27 mouse cellular contexts compared by ENCODE assay signal in the genomic region with DNA sequence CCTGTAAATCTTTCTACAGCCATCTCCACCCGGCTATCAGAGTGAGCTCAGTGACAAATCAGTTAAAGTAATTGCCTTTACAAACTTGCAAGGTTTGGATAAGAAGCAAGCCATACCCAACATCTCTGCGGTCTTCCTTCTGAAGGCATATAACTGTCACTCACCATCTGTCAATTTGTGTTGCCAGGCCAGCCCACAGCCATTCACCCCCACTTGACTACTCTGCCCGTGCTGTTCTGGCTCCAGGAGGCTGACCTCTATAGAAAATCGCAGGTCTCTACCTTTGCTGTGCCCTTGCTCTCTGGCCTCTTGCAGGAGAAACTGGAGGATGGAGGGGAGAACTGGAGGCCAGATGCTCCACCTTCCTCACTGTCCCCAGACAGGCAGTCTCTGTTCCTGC.
DNase-seq lines count a peak whose midpoint lies in the region; ATAC-seq lines count a peak whose summit lies in the region.
"Had no signal": no experiment of that assay in that cellular context is flagged by ENCODE, and none has a peak within 500 bp of the region (broad histone marks: within the 10 kb centered on the region; RNA-seq: fewer than 3 reads in every experiment).

No protein-coding gene starts in this region.

- no peak for ATAC-seq in forebrain, embryonic 14.5 days
- no peak for ATAC-seq in neural tube, embryonic 13.5 days (ENCODE audit: low read depth)
- ATAC-seq in megakaryocyte, adult 5-6 weeks (ENCODE audit: poor library complexity, severe bottlenecking) = 0 out of 2 replicates have a peak, but pooled peaks have one; percentile 16
- ATAC-seq in midbrain, embryonic 11.5 days (ENCODE audit: low FRiP score) = no peak
- ATAC-seq: forebrain, postnatal 0 days had no signal

- no peak overlapping the region for H3K4me2 ChIP-seq in forebrain, embryonic 14.5 days (ENCODE audit: low read length)
- H3K4me2 ChIP-seq in neural tube, embryonic 13.5 days = no peak overlapping the region
- H3K4me2 ChIP-seq in midbrain, embryonic 11.5 days = no peak overlapping the region
- H3K4me2 ChIP-seq: heart, embryonic 13.5 days; hindbrain, embryonic 12.5 days; liver, embryonic 13.5 days; lung, embryonic 15.5 days; midbrain, embryonic 12.5 days; stomach, embryonic 15.5 days had no signal

- WGBS in forebrain, embryonic 10.5 days = 93% methylated on average over 4 of the region's 4 CpGs
- WGBS in forebrain, embryonic 14.5 days = 88% methylated on average over 4 of the region's 4 CpGs
- 69% methylated on average over 4 of the region's 4 CpGs for WGBS in neural tube, embryonic 13.5 days
- WGBS in midbrain, embryonic 11.5 days = 90% methylated on average over 4 of the region's 4 CpGs

- peaks cover 6% of the 10 kb centered on the region; the same call in 1 of the 2 replicates for H3K4me1 ChIP-seq in forebrain, embryonic 10.5 days
- H3K4me1 ChIP-seq in forebrain, embryonic 14.5 days (ENCODE audit: control insufficient read depth, insufficient read depth, low read length) = peaks cover 10% of the 10 kb centered on the region; the same call in 1 of the 2 replicates
- H3K4me1 ChIP-seq in neural tube, embryonic 13.5 days (replicated peaks) = peaks cover 26% of the 10 kb centered on the region
- peaks cover 5% of the 10 kb centered on the region; the same call in 1 of the 2 replicates for H3K4me1 ChIP-seq in midbrain, embryonic 11.5 days (ENCODE audit: control insufficient read depth, insufficient read depth, low read length)
- H3K4me1 ChIP-seq: embryonic facial prominence, embryonic 10.5 days; lung, embryonic 15.5 days; stomach, embryonic 15.5 days had no signal

- H3K9ac ChIP-seq in forebrain, embryonic 14.5 days (ENCODE audit: low read length) = no peak overlapping the region
- H3K9ac ChIP-seq in neural tube, embryonic 13.5 days = no peak overlapping the region
- no peak overlapping the region for H3K9ac ChIP-seq in midbrain, embryonic 11.5 days (ENCODE audit: low read length)
- H3K9ac ChIP-seq: forebrain, postnatal 0 days; heart, embryonic 13.5 days; hindbrain, embryonic 12.5 days; liver, embryonic 13.5 days; lung, embryonic 15.5 days; midbrain, embryonic 12.5 days; stomach, embryonic 15.5 days had no signal

- H3K27me3 ChIP-seq in forebrain, embryonic 10.5 days (ENCODE audit: poor library complexity, severe bottlenecking) = no peaks in the 10 kb centered on the region
- H3K27me3 ChIP-seq in forebrain, embryonic 14.5 days (replicated peaks; ENCODE audit: control insufficient read depth, insufficient read depth, low read length) = no peaks in the 10 kb centered on the region
- no peaks in the 10 kb centered on the region for H3K27me3 ChIP-seq in neural tube, embryonic 13.5 days
- H3K27me3 ChIP-seq in midbrain, embryonic 11.5 days (ENCODE audit: control insufficient read depth, insufficient read depth, low read length) = no peaks in the 10 kb centered on the region
- H3K27me3 ChIP-seq: heart, embryonic 13.5 days; hindbrain, embryonic 12.5 days; liver, embryonic 13.5 days; lung, embryonic 15.5 days; midbrain, embryonic 12.5 days; stomach, embryonic 15.5 days had no signal

- peaks cover 8% of the 10 kb centered on the region for H3K9me3 ChIP-seq in forebrain, embryonic 10.5 days
- 0 out of 2 replicates have a peak, but pooled peaks cover 2% of the 10 kb centered on the region for H3K9me3 ChIP-seq in forebrain, embryonic 14.5 days (replicated peaks; ENCODE audit: control insufficient read depth, low read length)
- H3K9me3 ChIP-seq in neural tube, embryonic 13.5 days = 0 out of 2 replicates have a peak, but pooled peaks cover 8% of the 10 kb centered on the region
- H3K9me3 ChIP-seq in midbrain, embryonic 11.5 days (ENCODE audit: control insufficient read depth, low read length) = no peaks in the 10 kb centered on the region
- H3K9me3 ChIP-seq: embryonic facial prominence, embryonic 10.5 days; heart, embryonic 13.5 days; liver, embryonic 13.5 days; lung, embryonic 15.5 days; stomach, embryonic 15.5 days had no signal

- no peak overlapping the region for H3K4me3 ChIP-seq in forebrain, embryonic 10.5 days
- no peak overlapping the region for H3K4me3 ChIP-seq in forebrain, embryonic 14.5 days (ENCODE audit: low read depth, low read length)
- H3K4me3 ChIP-seq in neural tube, embryonic 13.5 days = no peak overlapping the region
- no peak overlapping the region for H3K4me3 ChIP-seq in midbrain, embryonic 11.5 days (ENCODE audit: low read depth, low read length)
- H3K4me3 ChIP-seq: embryonic facial prominence, embryonic 10.5 days; heart, embryonic 13.5 days; hindbrain, embryonic 12.5 days; liver, embryonic 13.5 days; lung, embryonic 15.5 days; midbrain, embryonic 12.5 days; stomach, embryonic 15.5 days had no signal

- no peak for DNase-seq in forebrain, embryonic 10.5 days (ENCODE audit: extremely low spot score, low spot score)
- DNase-seq in forebrain, embryonic 14.5 days (ENCODE audit: low spot score) = no peak
- DNase-seq in neural tube, embryonic 10.5 days (ENCODE audit: extremely low spot score, low spot score) = no peak
- DNase-seq in cerebellum, postnatal 14 days = peak; percentile 26 to 45
- DNase-seq in midbrain, embryonic 11.5 days (ENCODE audit: low spot score, missing footprints) = no peak
- no peak for DNase-seq in adrenal gland, postnatal 25 days
- DNase-seq: adrenal gland, postnatal 36 days; forebrain, postnatal 0 days; gastrocnemius, postnatal 14 days; heart, adult 18-20 months; heart, postnatal 14 days; kidney, adult 8-10 months; kidney, postnatal 10 days; layer of hippocampus, postnatal 36 days; lung, postnatal 36 days; right cerebral cortex, adult 18-20 months; right cerebral cortex, postnatal 4 days; thymus, postnatal 25 days had no signal

- 0 out of 2 replicates have a peak overlapping the region, but pooled peaks have one; percentile 5 for H3K27ac ChIP-seq in forebrain, embryonic 10.5 days
- H3K27ac ChIP-seq in forebrain, embryonic 14.5 days (ENCODE audit: low read depth, low read length) = no peak overlapping the region
- peak overlapping the region; percentile 23; the same call in 1 of the 2 replicates for H3K27ac ChIP-seq in neural tube, embryonic 13.5 days (replicated peaks)
- H3K27ac ChIP-seq in midbrain, embryonic 11.5 days (ENCODE audit: low read depth, low read length) = no peak overlapping the region
- H3K27ac ChIP-seq: embryonic facial prominence, embryonic 10.5 days; heart, embryonic 13.5 days; hindbrain, embryonic 12.5 days; liver, embryonic 13.5 days; lung, embryonic 15.5 days; midbrain, embryonic 12.5 days; stomach, embryonic 15.5 days had no signal

- peaks cover 71% of the 10 kb centered on the region for H3K36me3 ChIP-seq in forebrain, embryonic 10.5 days (replicated peaks)
- peaks cover 34% of the 10 kb centered on the region for H3K36me3 ChIP-seq in forebrain, embryonic 14.5 days (ENCODE audit: control insufficient read depth, insufficient read depth, low read length)
- H3K36me3 ChIP-seq in neural tube, embryonic 13.5 days = peaks cover 55% of the 10 kb centered on the region
- peaks cover 6% of the 10 kb centered on the region; the same call in 1 of the 2 replicates for H3K36me3 ChIP-seq in midbrain, embryonic 11.5 days (ENCODE audit: control insufficient read depth, insufficient read depth, low read length)

Comparison
In these comparisons a context has a peak if more than half of its experiments do, and no peak if none do; other contexts are left out.
1. H3K27ac ChIP-seq: peak in forebrain, embryonic 10.5 days (single experiment) and neural tube, embryonic 13.5 days (single experiment); none in forebrain, embryonic 14.5 days (single experiment) and midbrain, embryonic 11.5 days (single experiment).
2. DNase-seq: peak in cerebellum, postnatal 14 days (2 of 2); none in forebrain, embryonic 10.5 days (single experiment), forebrain, embryonic 14.5 days (single experiment), neural tube, embryonic 10.5 days (single experiment), midbrain, embryonic 11.5 days (single experiment) and adrenal gland, postnatal 25 days (single experiment).